Mouse (Mus musculus): ENCODE results near the gene Mfrp.

- TF ChIP-seq POLR2A (IDR thresholded peaks at IDR 0.05; ENCODE audit: extremely low read depth, insufficient read depth, low read length) (no peak), CTCF (IDR thresholded peaks at IDR 0.05; ENCODE audit: extremely low read depth, insufficient read depth, low read length) (peak; percentile 79)
Observed at GRCm38 (mm10) chr9:44109360-44110095, 8.0 kb downstream of the Mfrp start.
